Mouse (Mus musculus): ENCODE measurements around the gene Ppp2r5a. TPM values are rescaled to one million over a fixed set of nuclear protein-coding genes. Genes with fewer than 3 reads are reported as not detected.

The Ppp2r5a gene
- total RNA-seq, 2 experiments from 2014 or later, result 89.1 to 94.5 TPM

DNA sequence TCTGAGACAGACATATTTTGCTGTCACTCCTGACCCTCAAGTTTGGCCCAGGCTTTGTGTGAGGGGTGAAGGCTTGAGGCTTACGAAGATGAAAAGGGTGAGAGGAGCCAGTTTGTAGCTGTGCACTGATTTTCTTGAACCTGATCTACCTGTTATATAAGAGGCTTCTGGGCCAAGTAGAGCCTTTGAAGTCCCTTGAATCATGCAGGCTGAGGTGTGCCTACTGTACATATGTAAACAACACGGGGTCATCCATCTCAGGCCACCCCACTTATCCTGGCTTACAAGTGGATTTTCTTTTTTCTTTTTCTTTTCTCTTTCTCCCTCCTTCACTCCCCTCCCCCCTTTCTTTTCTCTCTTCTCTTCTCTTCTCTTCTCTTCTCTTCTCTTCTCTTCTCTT, 54.5 kb downstream of the Ppp2r5a start:
- intact Hi-C loops (cut with DNase I), result no loop called here
- DNase-seq (ENCODE audit: low spot score in 2 of 2), result no peak

DNA sequence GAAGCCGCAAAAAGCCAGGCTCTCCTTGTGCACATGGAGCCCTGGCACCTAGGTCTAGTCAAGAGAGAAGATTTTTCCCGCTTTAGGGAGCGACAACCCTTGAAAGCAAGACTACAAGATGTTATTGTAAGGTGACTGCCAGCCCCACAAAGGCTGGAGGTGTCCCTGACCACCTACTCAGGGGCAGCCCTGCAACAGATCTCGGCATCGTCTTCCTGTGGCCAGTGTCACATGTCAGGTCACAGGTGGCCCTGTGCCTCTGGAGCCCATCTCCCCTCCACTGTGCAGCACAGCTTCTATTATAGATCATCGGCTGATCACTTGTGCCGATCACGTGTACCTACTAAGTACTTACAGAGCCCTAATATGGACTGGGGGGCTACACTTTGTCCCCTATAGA, 55.5 kb downstream of the Ppp2r5a start:
- intact Hi-C loops (cut with DNase I), result no loop called here
- no peak for DNase-seq (ENCODE audit: low spot score in 2 of 2)

DNA sequence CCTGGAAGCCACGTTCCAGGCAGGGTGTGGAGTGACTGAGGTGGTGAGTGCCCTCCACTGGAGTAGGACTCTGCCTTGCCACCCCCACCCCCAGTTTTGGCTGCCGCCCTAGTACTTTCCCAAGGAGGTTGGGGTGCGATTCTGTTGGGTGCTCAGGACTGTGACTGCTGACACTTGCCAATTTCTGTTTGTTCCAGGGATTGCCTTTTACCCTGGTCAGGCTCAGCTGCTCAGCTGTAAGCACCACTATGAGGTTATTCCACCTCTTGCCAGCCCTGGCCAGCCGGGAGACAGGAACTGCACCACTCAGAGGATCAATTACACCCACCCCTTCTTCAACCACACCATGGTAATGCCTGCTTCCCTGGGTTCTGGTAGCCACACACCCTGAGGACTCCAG, 62.5 kb downstream of the Ppp2r5a start:
- no peak for DNase-seq (ENCODE audit: low spot score in 2 of 2)

DNA sequence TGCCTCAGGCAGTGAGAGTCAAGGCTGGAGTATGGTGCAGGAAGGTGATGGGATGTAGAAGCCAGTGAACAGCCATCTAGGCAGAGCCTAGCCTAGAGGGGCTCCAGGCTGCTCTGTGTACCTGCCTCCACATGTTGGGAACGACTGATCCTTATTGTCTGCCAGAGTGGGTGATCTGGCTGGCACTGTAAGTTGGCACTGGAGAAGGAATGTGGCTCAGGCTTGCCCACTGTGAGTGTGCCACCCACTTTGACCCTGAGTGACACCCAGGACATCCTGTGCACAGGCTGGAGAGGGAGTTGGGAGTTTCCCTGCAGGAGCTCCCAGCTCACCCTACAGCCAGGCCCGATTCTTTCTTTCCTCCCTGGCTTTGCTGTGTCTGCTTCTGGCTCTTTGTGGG, 63.2 kb downstream of the Ppp2r5a start:
- intact Hi-C loops (cut with DNase I), result no loop called here
- DNase-seq (ENCODE audit: low spot score in 2 of 2), result no peak

More for the DNA sequence above, 62.5 kb downstream of the Ppp2r5a start:
- intact Hi-C loops (cut with DNase I), result no loop called here

DNA sequence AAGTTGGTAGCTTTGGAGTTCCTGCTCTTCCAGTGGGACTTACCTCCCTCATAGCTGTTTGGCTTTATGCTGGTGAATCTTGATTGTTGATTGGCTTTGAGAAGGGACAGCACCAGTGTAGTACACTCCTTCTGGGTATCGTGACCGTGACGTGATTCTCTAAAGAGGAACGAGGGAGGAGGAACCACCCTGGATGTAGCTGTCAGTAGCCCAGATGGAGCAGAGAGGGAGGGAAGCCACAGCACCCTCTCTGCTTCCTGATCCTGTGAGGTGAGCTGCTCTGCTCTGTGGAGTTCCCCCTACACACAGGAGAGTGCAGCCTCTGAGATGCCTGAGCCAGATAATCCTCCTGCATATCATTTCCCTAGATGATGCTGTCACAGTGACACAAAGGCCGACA, 68.6 kb downstream of the Ppp2r5a start:
- DNase-seq (ENCODE audit: low spot score in 2 of 2), result no peak
- intact Hi-C loops (cut with DNase I), result no loop called here

DNA sequence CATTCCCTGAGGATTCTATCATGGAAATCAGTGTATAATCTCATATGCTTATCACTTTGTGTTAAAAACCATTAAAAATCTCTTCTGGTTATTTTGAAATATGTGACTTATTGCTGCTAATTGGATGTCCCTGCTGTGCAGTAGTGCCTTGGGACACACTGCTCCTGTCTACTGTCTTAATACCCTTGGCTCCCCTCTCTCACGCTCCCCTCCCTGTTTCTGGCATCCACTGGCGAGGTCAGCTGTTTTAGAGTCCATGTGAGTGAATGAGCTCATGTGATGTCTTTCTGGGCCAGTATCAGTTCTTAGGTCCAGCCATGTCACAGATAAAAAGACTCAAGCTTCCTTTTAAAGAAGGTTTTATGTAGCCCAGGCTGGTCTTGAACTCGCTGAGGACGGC, 72.7 kb downstream of the Ppp2r5a start:
- no peak for DNase-seq (ENCODE audit: low spot score in 2 of 2)
- intact Hi-C loops (cut with DNase I), result no loop called here

DNA sequence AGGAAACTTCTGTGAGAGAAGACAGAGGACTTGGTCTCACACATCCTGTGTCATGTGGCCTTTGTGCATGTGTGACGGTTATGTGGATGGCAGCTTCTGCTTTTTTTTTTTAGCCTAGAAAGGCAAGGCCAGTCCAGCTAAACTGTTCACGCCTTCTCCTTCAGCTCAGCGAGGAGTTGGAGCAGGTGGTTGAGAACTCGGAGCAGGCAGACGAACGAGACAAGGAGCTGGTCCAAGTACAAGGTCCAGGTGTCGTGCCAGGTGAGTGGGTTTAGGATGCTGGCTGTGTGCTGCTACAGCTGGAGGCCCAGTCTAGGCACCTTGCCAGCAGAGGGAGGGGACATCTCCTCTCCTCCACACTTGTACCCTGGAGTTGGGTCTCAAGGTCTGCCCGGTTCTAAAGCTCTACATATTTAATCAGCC, 75.0 kb downstream of the Ppp2r5a start:
- DNase-seq (ENCODE audit: low spot score in 2 of 2), result no peak
- intact Hi-C loops (cut with DNase I), result no loop called here

DNA sequence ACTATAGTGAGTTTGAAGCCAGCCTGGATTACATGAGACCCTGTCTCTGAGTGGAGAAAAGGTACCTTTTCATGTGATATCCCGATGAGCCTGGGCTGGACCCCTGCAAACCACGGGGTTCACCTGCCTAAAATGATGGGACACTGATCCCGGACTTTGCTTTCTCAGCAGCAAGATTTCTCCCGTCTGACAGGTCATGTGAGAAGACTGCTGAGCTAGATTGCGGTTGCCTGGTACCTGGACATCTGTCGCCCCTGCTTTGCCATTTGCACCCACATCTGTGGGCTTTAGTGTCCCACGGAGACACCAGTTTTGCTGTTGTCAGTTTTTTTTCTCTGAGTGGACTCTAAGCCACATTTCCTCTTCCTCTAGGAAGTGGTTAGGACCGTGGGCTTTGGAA, 75.8 kb downstream of the Ppp2r5a start:
- DNase-seq (ENCODE audit: low spot score in 2 of 2), result no peak
- intact Hi-C loops (cut with DNase I), result no loop called here

DNA sequence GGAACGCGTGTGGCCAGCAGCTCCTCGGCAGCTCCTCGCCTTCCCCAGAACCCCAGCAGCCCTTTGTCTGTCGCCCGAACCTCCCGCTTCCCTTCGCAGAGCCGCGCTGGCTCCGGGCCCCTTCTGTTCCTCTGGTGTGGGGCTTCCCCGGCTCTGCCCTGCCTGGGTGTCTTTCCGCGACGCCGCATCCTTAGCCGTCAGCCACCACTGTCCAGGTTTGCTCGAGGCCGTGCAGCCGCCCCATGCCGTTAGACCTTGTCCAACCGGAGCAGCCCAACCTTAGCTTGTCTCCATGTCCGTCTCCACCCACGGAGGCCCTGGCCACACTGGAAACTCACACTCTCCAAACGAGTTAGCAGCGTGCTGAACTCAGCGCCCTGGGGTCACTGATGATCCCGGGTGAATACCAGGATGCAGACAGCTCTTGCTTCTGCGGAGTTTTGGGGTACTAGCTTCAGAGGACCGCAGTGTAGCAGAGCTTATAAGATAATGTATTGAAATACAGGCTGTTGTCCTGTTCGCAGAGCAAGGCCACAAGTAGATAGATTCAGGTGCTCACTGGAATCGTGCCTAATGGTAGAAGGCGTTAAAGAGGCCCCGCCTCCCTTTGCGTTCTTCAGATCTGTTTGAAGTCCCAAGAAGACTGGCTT, 76.7 kb downstream of the Ppp2r5a start:
- intact Hi-C loops (cut with DNase I), result no loop called here
- DNase-seq (ENCODE audit: low spot score in 2 of 2), result no peak

DNA sequence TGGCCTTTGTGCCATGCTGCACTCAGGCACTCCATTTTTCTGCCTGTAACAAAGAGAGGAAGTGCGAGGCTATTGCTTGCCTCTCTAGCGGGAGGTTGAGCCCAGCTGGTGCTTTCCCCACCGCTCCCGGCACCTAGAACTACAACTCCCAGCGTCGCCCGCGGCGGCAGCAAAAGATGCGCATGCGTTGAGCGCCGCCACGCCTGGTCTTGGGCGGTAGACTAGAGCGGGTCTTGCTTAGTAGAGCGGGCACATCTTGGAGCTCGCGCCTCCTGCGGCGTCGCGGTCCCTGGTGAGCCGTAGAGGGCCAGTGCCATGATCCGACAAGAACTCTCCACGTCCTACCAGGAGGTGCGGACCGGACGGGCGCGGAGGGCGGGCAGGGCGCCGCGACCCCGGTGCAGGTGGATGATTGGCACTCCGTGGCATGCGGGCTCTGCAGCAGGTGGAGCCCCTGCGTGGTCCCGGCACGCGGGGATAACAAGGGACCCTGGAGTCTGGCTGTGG, 77.3 kb downstream of the Ppp2r5a start, which contains the start of gene Tmem206:
Gene Tmem206 (plus strand): TSS at position 187 of the 507 bp plus-strand sequence.
- DNase-seq (ENCODE audit: low spot score in 2 of 2), result peak; percentile 95 to 96
- intact Hi-C loops (cut with DNase I), result no loop called here

DNA sequence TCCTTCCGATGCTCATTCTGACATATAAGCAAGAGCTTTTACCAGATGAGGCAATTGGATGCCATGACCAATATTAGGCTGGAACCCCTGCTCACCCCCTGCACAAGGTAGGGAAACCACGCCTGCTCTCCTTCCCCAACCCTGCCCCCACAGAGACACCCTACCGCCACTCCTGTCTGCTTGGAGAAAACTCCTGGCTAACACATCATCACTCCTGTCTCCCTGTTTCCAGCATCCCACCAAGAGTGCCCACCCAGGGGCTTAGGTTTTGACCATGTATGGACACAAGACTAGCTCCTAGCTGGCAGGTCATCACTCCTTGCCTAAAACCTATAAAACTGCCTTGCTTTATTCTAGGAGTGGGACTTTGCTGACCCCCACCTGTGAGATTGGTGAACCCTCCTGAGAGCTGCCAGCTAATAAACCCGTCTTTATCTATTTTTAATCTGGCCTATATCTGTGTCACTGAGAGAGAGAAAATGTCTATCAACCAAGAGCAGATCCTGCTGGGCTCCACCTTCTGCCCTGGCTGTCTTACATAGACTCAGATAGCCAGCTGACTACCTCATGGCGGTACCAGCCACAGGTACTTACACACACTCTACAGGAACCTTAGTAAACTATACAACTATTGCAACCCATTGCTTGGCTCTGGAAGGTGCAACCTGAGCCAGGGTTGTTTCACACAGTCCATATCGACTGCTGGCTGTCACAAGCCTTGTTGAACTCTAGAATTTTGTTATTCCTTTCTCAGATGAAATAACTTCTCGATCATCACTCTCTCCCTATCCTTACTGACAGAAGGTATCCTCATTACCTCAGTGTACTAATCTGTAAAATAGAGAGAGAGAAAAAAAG, 78.1 kb downstream of the Ppp2r5a start:
- intact Hi-C loops (cut with DNase I), result no loop called here
- DNase-seq (ENCODE audit: low spot score in 2 of 2), result no peak

DNA sequence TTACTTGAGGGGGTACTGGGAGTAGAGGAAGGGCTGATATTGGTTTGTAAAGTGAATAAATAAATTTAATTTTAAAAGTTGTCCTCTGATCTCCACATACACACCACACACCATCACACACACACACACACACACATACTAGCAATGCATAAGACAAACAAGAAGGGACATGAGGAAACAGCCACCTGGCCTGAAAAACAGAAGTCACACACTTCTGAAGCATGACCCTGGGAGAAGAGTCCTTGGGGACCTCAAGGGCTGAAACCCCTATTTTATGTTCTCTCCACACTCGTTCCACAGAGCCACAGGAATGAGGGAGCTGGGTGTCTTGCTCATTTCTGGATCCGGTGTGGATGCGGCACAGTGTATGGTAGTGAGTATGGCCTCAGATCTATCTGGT, 79.7 kb downstream of the Ppp2r5a start:
- intact Hi-C loops (cut with DNase I), result no loop called here
- DNase-seq (ENCODE audit: low spot score in 2 of 2), result no peak

DNA sequence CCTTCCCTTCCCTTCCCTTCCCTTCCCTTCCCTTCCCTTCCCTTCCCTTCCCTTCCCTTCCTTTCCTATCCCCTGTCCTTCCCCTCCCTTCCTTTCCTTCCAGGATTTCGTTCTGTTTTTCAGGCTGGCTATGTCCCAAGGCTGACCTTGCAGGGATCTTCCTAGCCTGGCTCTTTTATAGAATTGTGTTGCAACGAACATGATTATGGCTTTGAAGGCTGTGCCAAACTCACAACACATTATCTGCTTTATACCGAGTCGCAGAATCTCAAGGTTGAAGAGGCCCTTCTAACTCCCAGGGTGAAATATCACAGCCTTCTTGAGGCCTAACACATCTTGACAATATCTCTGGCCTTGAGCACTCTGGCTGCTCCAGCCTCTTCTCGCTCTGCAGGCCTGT, 84.4 kb downstream of the Ppp2r5a start:
- intact Hi-C loops (cut with DNase I), result loop anchor here (10.0 kb wide), 1 partner anchor 496 kb away; no protein-coding TSS in a partner anchor
- DNase-seq (ENCODE audit: low spot score in 2 of 2), result no peak

DNA sequence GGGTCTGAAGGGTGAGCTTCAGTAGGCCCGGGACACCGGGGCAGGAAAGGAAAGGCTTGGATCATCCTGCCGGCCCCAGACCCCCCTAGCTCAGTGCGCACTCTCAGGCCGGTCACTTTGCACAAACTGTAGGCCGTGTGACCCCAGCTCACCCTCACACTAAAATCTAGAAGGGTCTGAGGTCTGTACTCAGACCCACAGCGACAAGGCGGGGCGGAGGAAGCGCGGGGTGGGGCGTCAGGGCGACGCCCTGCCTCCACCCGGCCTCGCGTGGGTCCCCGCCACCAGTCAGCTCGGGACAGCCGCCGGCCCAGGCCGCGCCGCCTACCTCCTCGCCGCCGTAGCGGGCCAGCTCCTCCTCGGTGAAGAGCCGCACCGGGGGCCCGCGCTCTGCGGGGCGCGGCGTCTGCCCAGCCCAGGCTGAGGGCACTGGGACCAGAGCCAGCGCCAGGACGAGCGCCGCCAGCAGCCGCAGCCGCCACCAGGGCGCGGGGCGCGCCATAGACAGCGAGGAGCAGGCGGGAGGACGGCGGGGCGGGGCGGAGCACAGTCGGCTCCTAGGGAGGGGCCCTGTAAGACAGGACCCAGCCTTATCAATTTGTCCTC, 85.4 kb downstream of the Ppp2r5a start, which contains the start of gene Nenf:
Gene Nenf (minus strand): TSS at position 604 of the 606 bp plus-strand sequence.
- intact Hi-C loops (cut with DNase I), result loop anchor here (10.0 kb wide), 1 partner anchor 497 kb away; no protein-coding TSS in a partner anchor

DNA sequence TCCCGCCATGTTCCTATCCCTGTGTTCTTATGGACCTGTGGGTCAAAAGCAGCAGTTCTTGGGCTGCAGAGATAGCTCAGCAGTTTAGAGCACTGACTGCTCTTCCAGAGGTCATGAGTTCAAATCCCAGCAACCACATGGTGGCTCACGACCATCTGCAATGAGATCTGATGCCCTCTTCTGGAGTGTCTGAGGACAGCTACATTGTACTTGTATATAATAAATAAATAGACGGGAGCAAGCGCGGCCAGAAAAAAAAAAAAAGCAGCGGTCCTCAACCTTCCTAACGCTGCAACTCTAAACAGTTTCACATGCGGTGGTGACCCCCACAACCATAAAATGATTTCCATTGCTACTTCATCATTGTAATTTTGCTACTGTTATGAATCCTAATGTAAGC, 86.3 kb downstream of the Ppp2r5a start:
- intact Hi-C loops (cut with DNase I), result loop anchor here (10.0 kb wide), 1 partner anchor 498 kb away; no protein-coding TSS in a partner anchor
- no peak for DNase-seq (ENCODE audit: low spot score in 2 of 2)

More for the DNA sequence above, 85.4 kb downstream of the Ppp2r5a start, which contains the start of gene Nenf:
- peak; percentile 63 to 68 for DNase-seq (ENCODE audit: low spot score in 2 of 2)

DNA sequence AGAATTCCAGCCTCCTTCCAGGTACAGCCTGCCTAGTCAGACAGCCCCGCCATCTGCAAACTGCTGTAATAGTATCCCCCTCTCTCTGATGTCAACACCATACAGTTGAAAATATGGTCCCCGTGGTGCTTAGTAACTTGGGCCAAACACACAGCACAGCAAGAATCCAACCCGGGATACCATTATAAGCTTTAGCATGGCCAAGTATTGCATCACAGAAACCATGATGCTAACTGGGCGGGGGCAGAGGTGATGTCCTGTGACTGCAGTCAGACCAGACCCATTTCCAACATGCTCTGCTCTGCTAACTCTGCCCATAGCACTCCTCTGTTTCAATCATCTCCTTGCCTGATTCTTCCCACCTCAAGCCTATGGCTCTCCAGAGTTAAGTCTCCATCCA, 89.1 kb downstream of the Ppp2r5a start:
- DNase-seq (ENCODE audit: low spot score in 2 of 2), result no peak
- intact Hi-C loops (cut with DNase I), result loop anchor here (2.0 to 10.0 kb wide), 3 partner anchors 249 to 501 kb away; no protein-coding TSS in a partner anchor

DNA sequence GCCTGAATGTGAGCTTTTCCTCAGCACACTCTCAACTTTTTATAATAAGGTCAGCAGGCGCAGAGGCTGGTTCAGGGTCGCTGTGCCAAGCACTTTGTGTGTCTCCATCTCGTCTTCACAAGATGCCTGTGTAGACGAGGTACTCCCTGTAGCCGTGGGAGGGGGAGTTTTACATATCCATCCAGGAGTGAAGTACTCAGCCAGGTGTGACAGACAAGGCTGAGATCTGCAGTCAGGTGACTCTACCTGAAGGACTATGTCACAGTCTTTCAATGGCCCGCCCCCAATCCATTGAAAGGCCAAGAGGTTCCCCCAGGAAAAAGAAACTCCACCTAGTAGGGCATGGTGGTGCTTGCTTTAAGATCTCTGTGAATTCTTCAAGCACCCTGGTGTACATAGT, 89.9 kb downstream of the Ppp2r5a start:
- DNase-seq (ENCODE audit: low spot score in 2 of 2), result no peak
- intact Hi-C loops (cut with DNase I), result loop anchor here (2.0 to 10.0 kb wide), 3 partner anchors 250 to 502 kb away; no protein-coding TSS in a partner anchor

DNA sequence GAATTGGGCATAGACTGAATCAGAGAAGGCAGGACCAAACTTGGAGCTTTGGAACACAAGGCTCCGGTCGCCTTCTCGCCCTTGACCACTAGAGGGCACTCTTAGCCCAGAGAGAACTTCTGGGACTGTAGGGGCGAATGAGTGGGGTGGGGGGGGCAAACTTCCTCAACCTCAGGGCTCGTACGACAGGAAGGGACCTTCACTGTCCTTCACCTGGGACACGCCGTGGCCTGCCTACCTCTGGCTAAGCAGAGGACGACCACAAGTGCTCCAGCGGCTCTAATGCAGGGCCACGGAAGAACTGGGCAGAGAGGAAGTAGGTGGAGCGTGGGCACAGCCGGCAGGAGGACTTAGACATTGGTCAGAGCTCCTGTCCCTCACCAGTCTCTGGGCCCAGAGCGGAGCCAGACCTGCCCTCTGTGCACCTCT, 90.5 kb downstream of the Ppp2r5a start:
- intact Hi-C loops (cut with DNase I), result loop anchor here (2.0 to 10.0 kb wide), 3 partner anchors 250 to 502 kb away; no protein-coding TSS in a partner anchor
- peak; percentile 81 to 86 for DNase-seq (ENCODE audit: low spot score in 2 of 2)

DNA sequence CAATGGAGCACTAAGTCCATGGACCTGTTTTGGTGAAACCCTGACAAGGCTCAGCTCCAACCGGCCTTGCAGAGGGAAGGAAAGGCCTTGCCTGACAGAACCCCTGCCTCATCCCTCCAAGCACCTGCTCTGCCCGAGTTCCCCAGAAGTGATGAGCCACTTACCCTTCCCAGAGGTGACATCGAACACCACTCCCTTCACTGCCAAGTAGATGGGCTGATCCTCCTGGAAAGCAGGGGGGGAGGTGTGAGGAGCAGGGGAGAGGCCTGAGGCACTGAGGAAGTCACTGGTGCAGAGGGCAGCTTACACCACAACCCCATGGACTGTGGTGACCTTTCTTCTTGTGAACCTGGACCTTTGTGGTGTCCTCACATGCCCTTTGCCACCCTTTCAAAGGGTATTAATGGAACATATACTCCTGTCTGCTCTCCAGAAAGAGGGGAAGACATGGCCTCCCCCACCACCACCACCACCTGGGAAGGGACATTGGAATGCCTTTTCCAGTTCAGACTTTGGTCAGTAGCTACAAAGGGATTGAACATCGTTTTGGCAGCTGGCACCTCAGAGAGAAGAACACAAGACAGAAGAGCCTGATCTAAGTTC, 91.7 kb downstream of the Ppp2r5a start:
- no peak for DNase-seq (ENCODE audit: low spot score in 2 of 2)
- intact Hi-C loops (cut with DNase I), result loop anchor here (10.0 kb wide), 1 partner anchor 503 kb away; no protein-coding TSS in a partner anchor
